Mouse (Mus musculus) G1E-ER4 (cell line): ENCODE measurements around the gene Icam4. TPM values are rescaled to one million over a fixed set of nuclear protein-coding genes. Genes with fewer than 3 reads are reported as not detected.

Experiments
- GATA1 ChIP-seq: IDR thresholded peaks from one replicate; pipeline ENCODE4 v1.8.0; 2012; ENCODE audit warnings: low read length, inconsistent platforms
- polyA plus RNA-seq: library from polyadenylated mRNA; stranded (reverse); fragments of >175 nt; gene quantifications from 2 replicates; pipeline ENCODE4 v1.2.3, GENCODE M21; 2012

Icam4 gene
- polyA plus RNA-seq, 1 experiment, result 16.7 TPM

DNA sequence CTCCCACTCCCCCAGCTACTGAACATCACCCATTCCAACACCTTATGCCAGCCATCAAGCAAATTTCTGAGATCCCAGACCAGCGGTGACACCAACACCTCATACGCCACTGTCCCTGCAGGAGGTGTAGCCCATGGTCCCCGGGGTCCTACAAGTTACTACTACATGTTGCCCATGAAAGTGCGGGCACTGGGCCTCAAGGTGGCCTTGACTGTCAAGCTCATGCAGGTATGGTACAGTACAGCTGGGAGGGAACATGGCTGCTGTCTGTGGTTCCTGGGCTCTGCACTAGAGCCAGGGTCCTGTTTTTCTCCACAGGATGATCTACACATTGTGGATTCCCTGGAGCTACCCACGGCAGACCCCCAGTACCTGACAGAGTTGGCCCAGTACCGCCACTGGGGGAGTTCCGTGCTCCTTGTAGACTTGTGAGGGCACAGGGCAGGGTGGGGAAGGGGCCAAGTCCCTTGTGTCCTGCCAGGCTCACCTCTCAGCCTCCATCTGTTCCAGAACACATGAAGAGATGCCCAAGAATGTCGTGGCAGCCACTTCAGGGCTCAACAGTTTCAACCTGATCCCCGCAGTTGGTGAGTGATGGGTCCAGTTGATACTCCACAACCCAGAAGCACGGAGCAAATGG is 21.7 kb upstream of the Icam4 start:
- TF ChIP-seq GATA1, result no peak

- TF ChIP-seq GATA1, result no peak
These were observed 21.2 kb upstream of the Icam4 start for GRCm38 (mm10) chr9:21008007-21008406.

DNA sequence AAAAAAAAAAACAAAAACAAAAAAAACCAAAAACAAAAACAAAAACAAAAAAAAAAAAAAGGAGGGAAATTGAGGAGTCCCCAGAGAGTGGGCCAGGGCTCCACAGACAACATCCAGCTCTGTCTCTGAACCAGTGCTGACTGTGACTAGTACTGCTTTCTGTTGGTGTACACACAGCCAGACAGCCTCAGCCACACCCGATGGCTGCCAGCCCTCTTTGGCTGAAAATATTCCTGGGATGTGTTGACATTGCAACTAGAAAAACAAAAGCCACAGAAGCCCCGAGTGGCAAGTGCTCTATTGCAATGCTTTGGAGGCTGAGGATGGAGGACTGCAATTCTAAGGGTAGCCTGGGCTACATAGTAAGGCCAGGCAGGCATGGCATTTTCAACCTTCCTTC is 18.8 kb upstream of the Icam4 start:
- TF ChIP-seq GATA1, result no peak

DNA sequence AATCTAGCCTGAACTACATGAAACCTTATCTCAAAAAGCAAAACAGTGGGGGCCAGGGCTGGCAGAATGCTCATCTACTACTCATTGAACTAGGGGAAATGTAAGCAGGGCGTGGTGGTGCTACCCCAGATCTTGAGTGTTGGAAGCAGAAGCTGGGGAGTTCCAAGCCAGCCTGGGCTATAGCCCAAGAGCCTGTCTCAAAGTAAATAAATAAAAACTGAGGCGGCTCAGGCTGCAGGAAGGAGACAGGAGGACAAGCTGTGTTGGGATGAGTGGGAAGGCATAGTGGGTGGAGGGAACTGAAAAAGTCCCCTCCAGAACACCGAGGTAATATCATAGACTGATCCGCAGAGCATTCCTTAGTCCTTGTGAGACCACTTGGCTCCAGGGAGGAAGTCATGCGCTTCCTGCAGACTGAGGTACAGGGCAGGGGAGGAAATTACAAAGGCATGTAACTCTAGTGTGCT is 17.3 kb upstream of the Icam4 start:
- TF ChIP-seq GATA1, result no peak

DNA sequence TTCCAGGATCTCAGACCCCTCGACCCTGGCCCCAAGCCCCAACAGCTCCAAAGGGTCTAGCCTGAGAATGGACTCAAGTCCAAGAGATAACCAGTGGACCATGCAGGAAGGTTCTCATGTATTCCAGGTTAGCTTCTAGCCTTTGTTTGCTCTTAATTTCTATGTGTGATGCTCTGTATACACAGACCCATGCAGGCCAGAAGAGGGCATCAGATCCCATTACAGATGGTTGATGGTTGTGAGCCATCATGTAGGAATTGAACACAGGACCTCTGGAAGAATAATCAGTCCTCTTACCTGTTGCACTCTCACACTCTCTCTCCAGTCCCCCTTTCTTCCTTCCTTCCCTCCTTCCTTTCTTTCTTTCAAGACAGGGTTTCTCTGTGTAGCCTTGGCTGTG is 16.8 kb upstream of the Icam4 start:
- no peak for TF ChIP-seq GATA1

- TF ChIP-seq GATA1, result no peak
These were observed 14.2 kb upstream of the Icam4 start for GRCm38 (mm10) chr9:21014691-21015570.

- no peak for TF ChIP-seq GATA1
These were observed 13.5 kb upstream of the Icam4 start, which contains the start of gene Icam1 for GRCm38 (mm10) chr9:21015571-21016130. Gene Icam1, plus strand, starts transcription at chr9:21015985.

DNA sequence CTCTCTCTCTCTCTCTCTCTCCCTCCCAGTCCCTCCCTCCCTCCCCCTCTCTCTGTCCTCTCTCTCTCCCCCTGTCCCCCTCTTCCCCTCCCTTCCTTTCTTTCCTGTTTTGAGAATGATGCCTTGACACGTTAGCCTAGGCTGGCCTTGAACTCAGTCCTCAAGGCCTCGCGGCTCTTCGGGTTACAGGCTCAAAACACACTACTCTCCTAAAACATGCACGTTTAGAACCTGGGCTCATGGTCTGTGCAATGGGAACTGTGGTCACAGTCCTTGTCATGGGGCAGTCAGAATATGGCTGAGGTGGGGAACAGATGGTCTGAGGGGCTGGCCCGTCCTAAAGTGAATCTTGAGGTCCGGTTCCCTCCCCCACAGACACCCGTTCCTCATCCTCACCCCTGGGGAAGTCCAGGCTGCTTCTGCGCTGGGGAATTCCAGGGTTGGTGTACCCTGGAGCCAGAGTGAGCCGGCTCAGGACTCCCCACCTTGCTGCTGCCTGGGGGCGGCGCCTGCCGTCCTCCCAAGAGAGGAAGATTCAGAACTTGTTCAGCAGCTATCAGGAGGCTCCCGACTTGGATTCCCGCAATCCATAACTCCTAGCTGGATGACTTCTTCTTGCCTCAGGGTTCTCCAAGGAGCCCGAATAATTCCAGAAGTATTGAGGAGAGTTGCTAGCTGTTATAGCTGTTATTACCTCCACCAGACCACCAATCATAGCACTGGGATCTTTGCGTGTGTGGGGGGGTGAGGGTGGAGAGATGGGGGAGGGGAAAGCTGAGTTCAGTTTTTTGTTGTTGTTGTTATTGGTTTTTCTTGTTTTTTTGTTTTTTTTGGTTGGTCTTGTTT is 12.6 kb upstream of the Icam4 start:
- no peak for TF ChIP-seq GATA1

DNA sequence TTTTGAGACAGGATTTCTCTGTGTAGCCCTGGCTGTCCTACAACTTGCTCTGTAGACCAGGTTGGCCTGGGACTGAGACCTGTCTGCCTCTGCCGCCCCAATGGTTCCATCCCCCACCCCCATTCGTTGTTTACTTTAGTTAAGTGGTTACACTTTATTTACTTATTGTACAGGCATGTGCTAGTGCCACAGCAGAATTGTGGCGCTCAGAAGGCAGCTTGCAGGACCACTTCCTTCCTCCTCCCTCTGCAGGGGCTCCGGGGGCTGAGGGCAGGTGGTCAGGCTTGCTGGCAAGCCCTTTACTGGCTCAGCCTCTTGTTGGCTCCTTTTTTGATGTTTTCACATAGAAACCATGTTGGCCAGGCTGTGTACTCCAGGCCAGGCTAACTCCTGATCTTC is 12.0 kb upstream of the Icam4 start:
- TF ChIP-seq GATA1, result no peak

- no peak for TF ChIP-seq GATA1
These were observed 10.6 kb upstream of the Icam4 start for GRCm38 (mm10) chr9:21018600-21018999.

DNA sequence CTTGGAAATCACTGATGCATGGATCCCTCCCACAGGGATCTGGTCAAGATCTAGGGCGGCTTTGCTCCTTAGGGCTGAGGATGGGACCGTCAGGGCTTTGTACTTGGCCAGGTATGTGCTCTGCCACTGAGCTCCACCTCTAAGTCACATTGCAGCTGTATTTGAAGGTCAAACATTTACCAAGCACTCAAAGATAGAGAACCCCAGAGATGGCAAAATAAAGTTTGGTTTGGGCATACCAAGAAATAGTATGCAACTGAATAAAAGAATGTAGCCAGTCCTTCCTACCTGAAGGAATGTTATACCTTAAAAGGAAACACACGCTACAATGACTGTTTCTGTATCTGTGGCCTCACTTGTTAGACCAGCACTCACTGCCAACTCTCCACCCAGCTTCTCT is 7.8 kb upstream of the Icam4 start:
- no peak for TF ChIP-seq GATA1

DNA sequence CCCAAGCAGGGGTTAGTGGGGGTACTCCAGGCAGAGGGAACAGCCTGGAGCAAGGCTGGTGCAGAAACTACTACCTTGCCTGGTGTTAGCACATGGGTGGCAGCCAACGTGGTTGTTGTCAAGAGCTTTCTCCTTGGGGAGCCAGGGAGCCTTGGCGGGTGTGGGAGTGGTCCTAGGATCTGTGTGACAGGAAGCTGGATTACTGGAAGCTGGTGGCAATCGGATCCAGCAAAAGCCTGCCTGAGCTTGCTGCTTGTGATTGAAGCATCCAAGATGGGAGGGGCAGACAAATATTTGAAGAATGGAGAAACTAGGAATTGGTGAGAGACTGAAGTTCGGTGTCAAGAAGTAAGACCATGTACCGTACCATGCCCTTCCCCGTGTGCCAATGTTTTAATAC is 6.9 kb upstream of the Icam4 start:
- TF ChIP-seq GATA1, result no peak

- no peak for TF ChIP-seq GATA1
These were observed 6.4 kb upstream of the Icam4 start for GRCm38 (mm10) chr9:21022726-21023125.

DNA sequence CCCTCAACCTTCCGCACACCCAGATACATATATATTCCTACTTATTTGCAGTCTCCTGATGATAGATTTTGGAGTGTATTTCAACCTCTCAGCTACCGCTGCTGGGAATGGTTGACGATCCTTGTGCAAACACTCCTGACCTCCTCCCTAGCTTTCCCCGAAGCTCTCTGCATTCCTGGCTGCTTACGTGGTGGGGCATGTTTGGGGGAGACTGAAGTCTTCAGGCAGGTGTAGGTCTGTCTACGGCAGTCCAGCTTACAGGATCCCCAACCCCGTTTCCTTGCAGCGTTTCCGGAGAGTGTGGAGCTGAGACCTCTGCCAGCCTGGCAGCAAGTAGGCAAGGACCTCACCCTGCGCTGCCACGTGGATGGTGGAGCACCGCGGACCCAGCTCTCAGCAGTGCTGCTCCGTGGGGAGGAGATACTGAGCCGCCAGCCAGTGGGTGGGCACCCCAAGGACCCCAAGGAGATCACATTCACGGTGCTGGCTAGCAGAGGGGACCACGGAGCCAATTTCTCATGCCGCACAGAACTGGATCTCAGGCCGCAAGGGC is 3.8 kb upstream of the Icam4 start:
- no peak for TF ChIP-seq GATA1

DNA sequence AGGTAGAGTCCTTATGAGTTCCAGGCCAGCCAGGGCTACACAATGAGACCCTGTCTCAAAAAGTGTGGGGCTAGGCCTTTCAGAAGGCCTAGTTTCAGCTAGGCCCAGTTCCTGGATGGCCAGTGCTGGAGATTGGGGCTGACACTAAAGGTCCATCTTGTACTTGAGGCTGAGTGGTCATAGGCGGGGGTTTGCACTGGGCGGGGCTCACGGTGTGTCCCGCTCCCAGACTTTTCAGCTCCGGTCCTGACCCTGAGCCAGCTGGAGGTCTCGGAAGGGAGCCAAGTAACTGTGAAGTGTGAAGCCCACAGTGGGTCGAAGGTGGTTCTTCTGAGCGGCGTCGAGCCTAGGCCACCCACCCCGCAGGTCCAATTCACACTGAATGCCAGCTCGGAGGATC is 2.3 kb upstream of the Icam4 start:
- TF ChIP-seq GATA1, result no peak
